Mouse (Mus musculus): ENCODE measurements around the gene Rabgap1. TPM values are rescaled to one million over a fixed set of nuclear protein-coding genes. Genes with fewer than 3 reads are reported as not detected.

Rabgap1 gene
- total RNA-seq, 2 experiments from 2014 or later: 40.8 to 46.5 TPM

Other genes with a start within 250 kb of the Rabgap1 start
- not detected for gene Olfr366, start 231.7 kb upstream of the Rabgap1 start, total RNA-seq (2021)
- gene Olfr368, start 116.8 kb upstream of the Rabgap1 start, total RNA-seq (2021): not detected
- gene Pdcl, start 83.9 kb upstream of the Rabgap1 start, total RNA-seq (2021): 10 to 100 TPM; 22.4 to 25.9 TPM
- 10 to 100 TPM; 34.7 to 34.8 TPM for gene Rc3h2, start 20.4 kb upstream of the Rabgap1 start, total RNA-seq (2021)
- 1 to 10 TPM; 4.3 to 6.3 TPM for gene Zbtb26, start 144 bp upstream of the Rabgap1 start, total RNA-seq (2021)
- 1 to 10 TPM; 4.2 to 4.8 TPM for gene Zbtb6, start 108 bp upstream of the Rabgap1 start, total RNA-seq (2021)
- under 1 TPM; 0.53 to 0.62 TPM for gene Gpr21, start 73.1 kb downstream of the Rabgap1 start, total RNA-seq (2021)